Mouse (Mus musculus): Measurements from ENCODE around the gene Ms4a4b. TPM values are rescaled to one million over a fixed set of nuclear protein-coding genes. Genes with fewer than 3 reads are reported as not detected.
"Not testable (repeated sequence)": the region's sequence is repeated elsewhere in the genome, so short reads cannot be mapped to it uniquely, and the experiment has no call there.

The Ms4a4b gene
- 1 to 10 TPM in 1 of 2 experiments, under 1 TPM in 1; 0.71 to 1.6 TPM for total RNA-seq (2021)
- long read RNA-seq, experiment 1, full-length matches to known transcripts: 1 of 1 reads
- long read RNA-seq, experiment 1, partial matches to known transcripts: 0 of 1 reads
- long read RNA-seq, experiment 1, other reads (novel, unspliced or antisense): 0 of 1 reads
- long read RNA-seq, experiment 2, partial matches to known transcripts: 0 of 1 reads
- long read RNA-seq, experiment 2, other reads (novel, unspliced or antisense): 1 of 1 reads

DNA sequence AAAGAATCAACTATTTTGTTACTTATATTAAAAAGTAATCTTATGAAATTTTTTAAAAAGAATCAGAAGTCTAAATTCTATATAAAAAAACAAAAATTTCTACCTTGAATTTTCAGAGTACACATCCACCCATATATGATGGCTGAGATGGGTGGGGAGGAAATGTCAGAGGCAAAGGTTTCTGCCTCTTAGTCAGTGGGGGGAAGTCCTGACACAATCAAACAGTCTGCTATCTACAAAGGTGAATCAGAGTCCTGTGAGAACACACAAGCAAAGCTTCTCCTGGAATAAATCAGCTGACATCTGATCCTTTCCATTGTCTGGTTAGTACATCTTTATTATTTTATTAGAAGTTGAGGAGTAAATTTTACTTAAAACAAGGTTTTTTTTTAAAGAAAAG is at the start of gene Ms4a4b:
Gene Ms4a4b (plus strand): TSS at position 216 of the 400 bp plus-strand sequence.
- DNase-seq (ENCODE audit: low spot score in 2 of 2): no peak

- no peak for DNase-seq (ENCODE audit: low spot score in 2 of 2)
Observed at GRCm38 (mm10) chr19:11395769-11396168, 47.6 kb upstream of the Ms4a4b start.

DNA sequence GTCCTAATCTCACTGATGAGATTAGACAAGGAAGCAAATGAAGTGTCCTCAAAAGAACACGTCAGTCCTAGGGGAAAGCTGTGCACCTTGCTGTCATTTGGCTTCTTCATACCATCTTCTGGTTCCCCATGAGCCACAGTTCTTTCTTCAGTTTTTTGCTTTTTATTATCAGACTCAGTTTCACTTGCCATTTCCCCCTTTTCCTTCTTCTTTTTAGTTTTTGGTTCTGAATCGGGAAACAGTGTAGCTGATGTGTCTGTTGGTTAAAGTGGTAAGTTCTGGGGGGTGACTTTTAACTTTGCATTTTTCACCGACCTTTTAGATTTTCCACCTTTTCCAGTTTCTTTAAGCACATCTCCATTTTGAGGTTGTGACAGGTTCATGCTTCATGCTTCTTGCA is 38.8 kb upstream of the Ms4a4b start, which contains the start of gene Ms4a4c:
Gene Ms4a4c (plus strand): TSS at position 244 of the 400 bp plus-strand sequence.
- no peak for DNase-seq (ENCODE audit: low spot score in 2 of 2)

DNA sequence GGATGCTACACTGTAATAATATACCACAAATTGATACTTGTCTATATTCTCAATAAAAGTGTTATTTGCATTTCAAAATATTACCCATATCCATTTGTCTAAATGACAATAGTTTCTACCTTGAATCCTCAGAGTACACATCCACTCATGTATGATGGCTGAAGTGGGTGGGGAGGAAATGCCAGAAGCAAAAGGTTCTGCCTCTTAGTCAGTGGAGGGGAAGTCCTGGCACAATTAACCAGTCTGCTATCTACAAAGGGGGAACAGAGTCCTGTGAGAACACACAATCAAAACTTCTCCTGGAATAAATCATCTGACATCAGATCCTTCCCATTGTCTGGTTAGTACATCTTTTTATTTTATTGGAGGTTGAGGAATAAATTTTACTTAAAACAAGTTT is 35.9 kb upstream of the Ms4a4b start:
- DNase-seq (ENCODE audit: low spot score in 2 of 2): no peak

- no peak for DNase-seq (ENCODE audit: low spot score in 2 of 2)
Observed at GRCm38 (mm10) chr19:11408591-11408990, 34.8 kb upstream of the Ms4a4b start.

GRCm38 (mm10) chr19:11411640-11412039 is 31.7 kb upstream of the Ms4a4b start:
- DNase-seq (ENCODE audit: low spot score in 2 of 2): no peak

DNA sequence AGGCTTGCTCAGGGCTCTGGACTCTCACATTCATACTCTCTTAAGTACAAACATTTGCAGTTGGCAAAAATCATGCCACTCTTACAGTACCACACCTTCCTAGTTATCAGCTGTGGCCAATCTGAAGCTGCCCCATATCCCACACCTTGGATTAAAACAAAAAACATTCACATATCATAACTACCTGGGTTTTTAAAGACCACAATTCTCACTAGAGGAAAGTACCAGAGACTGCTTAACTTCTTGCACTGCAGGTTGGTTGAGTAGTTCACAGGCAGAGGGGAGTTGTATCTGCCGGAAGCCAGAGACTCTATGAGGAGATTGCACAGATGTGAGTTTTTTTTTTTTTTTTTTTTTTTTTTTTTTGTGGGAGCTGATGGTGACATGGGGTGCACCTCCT is 29.3 kb upstream of the Ms4a4b start:
- DNase-seq (ENCODE audit: low spot score in 2 of 2): no peak

DNA sequence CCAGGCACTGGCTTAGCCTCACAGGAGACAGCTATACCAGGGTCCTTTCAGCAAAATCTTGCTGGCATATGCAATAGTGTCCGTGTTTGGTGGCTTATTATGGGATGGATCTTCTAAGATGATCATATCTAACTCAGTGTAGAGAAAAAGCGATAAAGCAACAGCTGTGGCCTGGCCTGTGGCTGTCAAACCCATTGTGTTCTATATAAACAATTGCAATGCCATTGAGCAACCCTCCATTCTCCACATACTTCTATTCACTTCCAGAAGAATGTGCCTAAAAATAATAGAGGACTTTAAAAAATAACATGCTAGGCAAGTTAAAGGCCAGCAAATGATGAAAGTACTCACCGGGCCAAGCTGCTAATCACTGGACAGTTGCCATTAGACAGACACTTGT is 27.8 kb upstream of the Ms4a4b start:
- no peak for DNase-seq (ENCODE audit: low spot score in 2 of 2)

DNA sequence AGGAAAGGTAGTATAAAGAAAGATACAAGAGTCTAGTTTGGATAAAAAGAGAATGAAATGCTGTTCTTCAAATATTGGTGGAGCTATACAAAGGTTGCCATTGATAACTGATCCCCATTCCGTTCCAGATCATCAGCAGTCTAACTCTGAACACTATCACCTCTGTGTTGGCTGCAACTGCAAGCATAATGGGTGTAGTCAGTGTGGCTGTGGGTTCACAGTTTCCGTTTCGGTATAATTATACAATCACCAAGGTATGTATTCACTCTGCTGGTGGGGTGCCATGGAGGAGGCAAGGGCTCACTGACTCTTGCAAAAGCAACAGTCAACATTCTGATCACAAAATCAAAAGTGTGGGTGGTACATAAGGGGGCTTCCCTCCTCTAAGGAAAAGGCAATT is 24.5 kb upstream of the Ms4a4b start:
- DNase-seq (ENCODE audit: low spot score in 2 of 2): not testable (repeated sequence)

- DNase-seq (ENCODE audit: low spot score in 2 of 2): not testable (repeated sequence)
Observed at GRCm38 (mm10) chr19:11431209-11431608, 12.1 kb upstream of the Ms4a4b start.

DNA sequence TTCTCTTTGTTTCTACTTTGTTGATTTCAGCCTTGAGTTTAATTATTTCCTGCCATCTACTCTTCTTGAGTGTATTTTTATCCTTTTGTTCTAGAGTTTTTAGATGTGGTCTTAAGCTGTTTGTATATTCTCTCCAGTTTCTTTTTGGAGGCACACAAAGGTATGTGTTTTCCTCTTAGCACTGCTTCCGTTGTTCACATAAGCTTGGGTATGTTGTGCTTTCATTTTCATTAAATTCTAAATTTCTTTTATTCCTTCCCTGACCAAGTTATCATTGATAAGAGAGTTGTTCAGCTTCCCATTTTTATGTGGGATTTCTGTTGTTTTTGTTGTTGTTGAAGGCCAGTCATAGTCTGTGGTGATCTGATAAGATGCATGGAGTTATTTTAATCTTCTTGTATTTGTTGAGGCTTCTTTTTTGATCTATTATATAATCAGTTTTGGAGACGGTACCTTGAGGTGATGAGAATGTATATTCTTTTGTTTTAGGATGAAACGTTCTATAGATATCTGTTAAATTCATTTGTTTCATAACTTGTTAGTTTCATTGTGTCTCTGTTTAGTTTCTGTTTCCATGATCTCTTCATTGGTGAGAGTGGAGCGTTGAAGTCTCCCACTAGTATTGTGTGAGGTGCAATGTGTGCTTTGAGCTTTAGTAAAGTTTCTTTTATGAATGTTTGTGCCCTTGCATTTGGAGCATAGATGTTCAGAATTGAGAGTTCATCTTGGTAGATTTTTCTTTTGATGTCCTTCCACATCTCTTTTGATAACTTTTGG is 8.1 kb upstream of the Ms4a4b start:
- DNase-seq (ENCODE audit: low spot score in 2 of 2): no peak

DNA sequence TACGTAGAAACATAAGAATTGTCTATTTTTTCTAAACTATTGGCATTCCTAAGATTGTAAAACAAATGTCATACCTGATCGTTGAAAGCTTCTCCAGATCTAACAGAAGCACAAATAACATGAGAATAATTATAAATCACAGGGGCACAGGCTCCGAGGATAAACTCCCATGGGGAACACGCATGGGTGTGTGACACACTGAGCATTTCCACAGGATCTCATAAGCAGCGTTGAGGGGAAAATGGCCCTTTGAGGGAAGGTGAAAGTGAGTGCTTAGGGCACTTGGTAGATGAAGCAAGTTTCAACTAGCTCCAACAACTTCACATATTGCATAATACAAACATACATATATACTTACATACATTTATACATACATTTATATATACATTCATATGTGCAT is 611 bp downstream of the Ms4a4b start:
- DNase-seq (ENCODE audit: low spot score in 2 of 2): no peak

- DNase-seq (ENCODE audit: low spot score in 2 of 2): no peak
Observed at GRCm38 (mm10) chr19:11447238-11447637, 3.9 kb downstream of the Ms4a4b start.

DNA sequence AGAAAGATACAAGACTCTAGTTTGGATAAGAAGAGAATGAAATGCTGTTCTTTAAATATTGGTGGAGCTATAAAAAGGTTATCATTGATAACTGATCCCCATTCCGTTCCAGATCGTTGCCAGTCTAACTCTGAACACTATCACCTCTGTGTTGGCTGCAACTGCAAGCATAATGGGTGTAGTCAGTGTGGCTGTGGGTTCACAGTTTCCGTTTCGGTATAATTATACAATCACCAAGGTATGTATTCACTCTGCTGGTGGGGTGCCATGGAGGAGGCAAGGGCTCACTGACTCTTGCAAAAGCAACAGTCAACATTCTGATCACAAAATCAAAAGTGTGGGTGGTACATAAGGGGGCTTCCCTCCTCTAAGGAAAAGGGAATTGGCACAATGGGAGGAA is 15.7 kb downstream of the Ms4a4b start:
- not testable (repeated sequence) for DNase-seq (ENCODE audit: low spot score in 2 of 2)

- not testable (repeated sequence) for DNase-seq (ENCODE audit: low spot score in 2 of 2)
Observed at GRCm38 (mm10) chr19:11464795-11465194, 21.4 kb downstream of the Ms4a4b start.

DNA sequence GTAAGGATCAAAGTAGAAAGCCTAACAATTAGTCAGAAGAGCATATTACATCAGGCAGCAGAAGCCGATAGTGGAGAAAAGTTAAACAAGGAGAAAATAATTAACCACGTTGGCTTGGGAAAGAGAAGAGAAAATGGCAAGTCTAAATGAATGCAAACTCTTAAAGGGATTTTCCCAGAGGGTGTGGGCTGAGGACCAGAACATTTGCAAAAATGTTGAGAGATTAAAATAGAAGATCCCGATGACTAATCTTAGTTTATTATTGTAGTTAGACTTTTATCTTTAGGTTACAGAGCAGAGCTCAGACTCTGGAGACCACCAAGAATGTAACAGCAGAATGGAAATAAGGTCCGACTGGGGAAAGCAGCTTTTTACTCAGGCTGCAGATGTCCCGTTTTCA is 23.1 kb downstream of the Ms4a4b start:
- DNase-seq (ENCODE audit: low spot score in 2 of 2): no peak

GRCm38 (mm10) chr19:11468361-11468760 is 25.0 kb downstream of the Ms4a4b start:
- DNase-seq (ENCODE audit: low spot score in 2 of 2): not testable (repeated sequence)

- DNase-seq (ENCODE audit: low spot score in 2 of 2): not testable (repeated sequence)
Observed at GRCm38 (mm10) chr19:11469215-11469614, 25.9 kb downstream of the Ms4a4b start, which contains the start of gene Ms4a6c. TSS of gene Ms4a6c (plus strand) at chr19:11469366.

- no peak for DNase-seq (ENCODE audit: low spot score in 2 of 2)
Observed at GRCm38 (mm10) chr19:11479714-11480113, 36.4 kb downstream of the Ms4a4b start.

- DNase-seq (ENCODE audit: low spot score in 2 of 2): no peak
Observed at GRCm38 (mm10) chr19:11482684-11483083, 39.3 kb downstream of the Ms4a4b start.

- DNase-seq (ENCODE audit: low spot score in 2 of 2): no peak
Observed at GRCm38 (mm10) chr19:11483941-11484340, 40.6 kb downstream of the Ms4a4b start.

DNA sequence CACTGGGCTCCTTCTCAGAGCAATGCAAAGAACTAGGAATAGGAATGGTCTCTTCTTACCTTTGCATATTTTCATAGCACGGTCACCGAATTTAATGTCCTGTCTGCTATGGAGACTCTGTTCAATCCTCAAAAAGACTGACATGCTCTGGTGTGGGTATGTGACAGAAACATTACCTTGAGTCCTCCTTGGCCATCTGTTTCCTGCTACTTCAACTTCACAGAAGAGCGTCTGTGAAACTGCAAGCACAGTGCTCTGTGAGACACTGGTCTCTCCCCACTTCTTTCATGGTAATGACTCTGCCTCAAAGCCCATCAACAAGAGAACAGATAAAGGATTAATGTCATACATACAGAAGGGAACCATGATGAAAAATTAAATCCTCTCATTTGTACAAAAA is 41.0 kb downstream of the Ms4a4b start:
- DNase-seq (ENCODE audit: low spot score in 2 of 2): no peak
